Mouse (Mus musculus) kidney, postnatal 0 days (tissue): ENCODE results near the gene Rhox6. TPM values are rescaled to one million over a fixed set of nuclear protein-coding genes. Genes with fewer than 3 reads are reported as not detected.
"Not testable (repeated sequence)": the region's sequence is repeated elsewhere in the genome, so short reads cannot be mapped to it uniquely, and the experiment has no call there.

ENCODE experiments used
- ATAC-seq: fragments of 200-750 bp; cut with Nextera tagmentation; replicated peaks from 2 replicates; pipeline ENCODE4 v1.8.0; 2017; ENCODE audit warnings: low read depth, moderate number of reproducible peaks, moderate TSS enrichment, moderate library complexity; ENCODE audit not compliant: low FRiP score
- DNase-seq: peaks from one replicate; pipeline ENCODE4 v3.0.0-alpha.2; 2016; ENCODE audit warnings: low spot score
- H3K27ac ChIP-seq: fragments of 300-500 bp; sonication (generic); 2 replicates; pipeline ENCODE4 v1.5.1; 2014; ENCODE audit warnings: mild to moderate bottlenecking
- H3K27me3 ChIP-seq: fragments of 300-500 bp; sonication (generic); 2 replicates; pipeline ENCODE4 v1.6.1; 2014; ENCODE audit warnings: low read length, mixed read lengths; ENCODE audit not compliant: insufficient read depth
- H3K36me3 ChIP-seq: fragments of 300-500 bp; sonication (generic); 2 replicates; pipeline ENCODE4 v1.6.1; 2014; ENCODE audit warnings: low read length, mixed read lengths; ENCODE audit not compliant: insufficient read depth
- H3K4me1 ChIP-seq: fragments of 300-500 bp; sonication (generic); replicated peaks from 2 replicates; pipeline ENCODE4 v1.6.1; 2014; ENCODE audit warnings: antibody characterized with exemption, low read length, mixed read lengths; ENCODE audit not compliant: insufficient read depth
- H3K4me2 ChIP-seq: fragments of 300-500 bp; sonication (generic); 2 replicates; pipeline ENCODE4 v1.6.1; 2014; ENCODE audit warnings: mild to moderate bottlenecking, low read length, moderate library complexity, mixed read lengths
- H3K4me3 ChIP-seq: fragments of 300-500 bp; sonication (generic); replicated peaks from 2 replicates; pipeline ENCODE4 v1.5.1; 2014; ENCODE audit warnings: low read depth, low read length
- H3K9ac ChIP-seq: fragments of 300-500 bp; sonication (generic); 2 replicates; pipeline ENCODE4 v1.6.1; 2014; ENCODE audit warnings: low read depth, low read length
- H3K9me3 ChIP-seq: fragments of 300-500 bp; sonication (generic); replicated peaks from 2 replicates; pipeline ENCODE4 v1.6.1; 2016; ENCODE audit warnings: low read length, inconsistent platforms, mixed read lengths
- CTCF ChIP-seq: IDR thresholded peaks from 2 replicates; pipeline ENCODE4 v1.5.1; 2016; ENCODE audit warnings: antibody characterized with exemption, low read depth, mild to moderate bottlenecking, moderate library complexity
- WGBS: fragments of 180-500 bp; shearing (Covaris S2); extraction: QIAGEN DNeasy Blood & Tissue Kit; methylation state at CpG from one replicate; pipeline ENCODE4 v1.1.7; 2014; 5-methylcytosine and 5-hydroxymethylcytosine counted together
- polyA plus RNA-seq: library from polyadenylated mRNA; unstranded; fragments of >200 nt; fragmentation: Nextera tagmentation; extraction: Ambion mirVana; gene quantifications from 2 replicates; pipeline ENCODE4 v1.2.1, GENCODE M21; 2015

The Rhox6 gene
- not detected in 2 replicates for polyA plus RNA-seq

- not testable (repeated sequence) for H3K36me3 ChIP-seq, H3K27me3 ChIP-seq, H3K4me2 ChIP-seq, H3K4me3 ChIP-seq, H3K4me1 ChIP-seq, H3K9ac ChIP-seq, ATAC-seq, DNase-seq, H3K9me3 ChIP-seq, H3K27ac ChIP-seq
- 89% methylated on average over 4 of the region's 12 CpGs for WGBS
These were observed at the start of gene Rhox6 for GRCm38 (mm10) chrX:37826610-37827009. TSS of gene Rhox6 (plus strand) at chrX:37826910.

- no peaks in the 10 kb centered on the region for H3K36me3 ChIP-seq
- H3K4me2 ChIP-seq: no peak overlapping the region
- ATAC-seq: no peak
- no peak overlapping the region for H3K4me3 ChIP-seq
- TF ChIP-seq CTCF: peak; percentile 47
- H3K4me1 ChIP-seq: no peaks in the 10 kb centered on the region
- WGBS: 85% methylated on average over 14 of the region's 15 CpGs
- no peak overlapping the region for H3K27ac ChIP-seq
- DNase-seq: peak; percentile 5
- H3K9me3 ChIP-seq: no peaks in the 10 kb centered on the region
- H3K9ac ChIP-seq: no peak overlapping the region
- H3K27me3 ChIP-seq: no peaks in the 10 kb centered on the region
These were observed 19.2 kb upstream of the Rhox6 start for GRCm38 (mm10) chrX:37807286-37808080.

- no peak for ATAC-seq
- Histone ChIP-seq H3K9me3 (no peaks in the 10 kb centered on the region), H3K9ac (no peak overlapping the region), H3K27me3 (no peaks in the 10 kb centered on the region), H3K4me3 (no peak overlapping the region), H3K4me1 (no peaks in the 10 kb centered on the region), H3K36me3 (no peaks in the 10 kb centered on the region), H3K4me2 (no peak overlapping the region), H3K27ac (no peak overlapping the region)
- peak; percentile 24; the same call in 1 of the 2 replicates for TF ChIP-seq CTCF
- DNase-seq: no peak
- 88% methylated on average over 2 of the region's 2 CpGs for WGBS
These were observed 17.3 kb upstream of the Rhox6 start for GRCm38 (mm10) chrX:37809396-37809795.

DNA sequence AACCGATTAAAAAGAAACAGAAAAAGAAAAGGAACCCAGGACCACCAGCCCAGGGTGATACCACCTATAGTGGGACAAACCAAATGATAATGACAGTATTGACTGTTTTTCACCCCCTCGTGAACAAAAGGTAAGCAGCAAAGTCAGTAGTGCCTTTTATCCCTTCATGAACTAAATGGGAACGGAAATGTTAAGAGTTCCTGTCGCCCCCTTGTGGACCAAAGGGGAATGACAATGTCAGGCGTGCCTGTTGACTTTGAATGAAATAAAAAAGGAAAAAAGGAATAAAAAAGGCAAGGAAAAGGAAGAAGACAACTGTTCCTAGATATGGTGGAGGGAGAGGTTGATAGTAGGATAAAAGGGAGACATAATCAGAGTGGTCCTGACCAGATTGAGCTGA, 15.5 kb upstream of the Rhox6 start:
- 25% methylated on average over 5 of the region's 5 CpGs for WGBS
- no peak overlapping the region for H3K4me2 ChIP-seq
- H3K4me3 ChIP-seq: no peak overlapping the region
- H3K27me3 ChIP-seq: no peaks in the 10 kb centered on the region
- H3K4me1 ChIP-seq: no peaks in the 10 kb centered on the region
- H3K36me3 ChIP-seq: no peaks in the 10 kb centered on the region
- no peak overlapping the region for H3K9ac ChIP-seq
- peak; percentile 70 for TF ChIP-seq CTCF
- no peak overlapping the region for H3K27ac ChIP-seq
- DNase-seq (peak; percentile 47), ATAC-seq (no peak)
- no peaks in the 10 kb centered on the region for H3K9me3 ChIP-seq

GRCm38 (mm10) chrX:37815665-37816064, 11.0 kb upstream of the Rhox6 start:
- H3K36me3 ChIP-seq: no peaks in the 10 kb centered on the region
- WGBS: 65% methylated on average over 10 of the region's 10 CpGs
- H3K4me2 ChIP-seq: no peak overlapping the region
- no peaks in the 10 kb centered on the region for H3K4me1 ChIP-seq
- no peak overlapping the region for H3K27ac ChIP-seq
- TF ChIP-seq CTCF: peak; percentile 32; the same call in 1 of the 2 replicates
- ATAC-seq: no peak
- H3K9ac ChIP-seq: no peak overlapping the region
- no peaks in the 10 kb centered on the region for H3K27me3 ChIP-seq
- H3K9me3 ChIP-seq: no peaks in the 10 kb centered on the region
- no peak overlapping the region for H3K4me3 ChIP-seq
- no peak for DNase-seq

- not testable (repeated sequence) for H3K36me3 ChIP-seq, H3K27ac ChIP-seq, DNase-seq, H3K4me1 ChIP-seq, ATAC-seq, H3K9me3 ChIP-seq, H3K4me2 ChIP-seq, H3K4me3 ChIP-seq, H3K9ac ChIP-seq, H3K27me3 ChIP-seq
- WGBS: 78% methylated on average over 8 of the region's 8 CpGs
These were observed 4.7 kb downstream of the Rhox6 start, which contains the start of gene Rhox7a for GRCm38 (mm10) chrX:37831386-37831785. TSS of gene Rhox7a (plus strand) at chrX:37831686.
